Mouse (Mus musculus) limb, embryonic 15.5 days (tissue): ENCODE data around the gene Nfkb1. TPM values are rescaled to one million over a fixed set of nuclear protein-coding genes. Genes with fewer than 3 reads are reported as not detected.

Experiments used
- ATAC-seq: fragments of 200-750 bp; cut with Nextera tagmentation; 2 replicates; pipeline ENCODE4 v1.8.0; 2017; ENCODE audit warnings: low read depth, moderate TSS enrichment; ENCODE audit not compliant: insufficient number of reproducible peaks, low FRiP score, low TSS enrichment
- H3K27ac ChIP-seq: fragments of 300-500 bp; sonication (generic); 2 replicates; pipeline ENCODE4 v1.5.1; 2015; ENCODE audit warnings: moderate library complexity, mild to moderate bottlenecking, inconsistent platforms
- H3K27me3 ChIP-seq: fragments of 300-500 bp; sonication (generic); 2 replicates; pipeline ENCODE4 v1.6.1; 2015; ENCODE audit warnings: inconsistent platforms
- H3K36me3 ChIP-seq: fragments of 300-500 bp; sonication (generic); 2 replicates; pipeline ENCODE4 v1.6.1; 2015; ENCODE audit warnings: inconsistent platforms
- H3K4me1 ChIP-seq: fragments of 300-500 bp; sonication (generic); 2 replicates; pipeline ENCODE4 v1.6.1; 2015; ENCODE audit warnings: inconsistent platforms
- H3K4me2 ChIP-seq: fragments of 300-500 bp; sonication (generic); 2 replicates; pipeline ENCODE4 v1.6.1; 2015; ENCODE audit warnings: mild to moderate bottlenecking, inconsistent platforms
- H3K4me3 ChIP-seq: fragments of 300-500 bp; sonication (generic); 2 replicates; pipeline ENCODE4 v1.5.1; 2015; ENCODE audit warnings: mild to moderate bottlenecking, inconsistent platforms
- H3K9ac ChIP-seq: fragments of 300-500 bp; sonication (generic); 2 replicates; pipeline ENCODE4 v1.6.1; 2015; ENCODE audit warnings: inconsistent platforms
- H3K9me3 ChIP-seq: fragments of 300-500 bp; sonication (generic); 2 replicates; pipeline ENCODE4 v1.6.1; 2016; ENCODE audit warnings: inconsistent platforms
- WGBS: fragments of 180-500 bp; shearing (Covaris S2); methylation state at CpG from one replicate; pipeline ENCODE4 v1.1.7; 2015; 5-methylcytosine and 5-hydroxymethylcytosine counted together
- polyA plus RNA-seq: library from polyadenylated mRNA; unstranded; fragments of >200 nt; fragmentation: Nextera tagmentation; extraction: Ambion mirVana; gene quantifications from 2 replicates; pipeline ENCODE4 v1.2.1, GENCODE M21; 2015

The Nfkb1 gene
- polyA plus RNA-seq, 1 experiment from 2014 or later = 18.8 TPM

GRCm38 (mm10) chr3:135571540-135571939, 119.8 kb downstream of the Nfkb1 start:
- no peak overlapping the region for H3K4me3 ChIP-seq
- H3K4me1 ChIP-seq = no peaks in the 10 kb centered on the region
- H3K4me2 ChIP-seq = no peak overlapping the region
- 60% methylated on average over 13 of the region's 13 CpGs for WGBS
- H3K36me3 ChIP-seq = no peaks in the 10 kb centered on the region
- no peak overlapping the region for H3K27ac ChIP-seq
- no peaks in the 10 kb centered on the region for H3K27me3 ChIP-seq
- H3K9me3 ChIP-seq = no peaks in the 10 kb centered on the region
- no peak overlapping the region for H3K9ac ChIP-seq
- ATAC-seq = no peak

- H3K27me3 ChIP-seq = no peaks in the 10 kb centered on the region
- H3K4me1 ChIP-seq = no peaks in the 10 kb centered on the region
- H3K27ac ChIP-seq = no peak overlapping the region
- H3K36me3 ChIP-seq = no peaks in the 10 kb centered on the region
- no peak for ATAC-seq
- no peak overlapping the region for H3K4me2 ChIP-seq
- H3K9ac ChIP-seq = no peak overlapping the region
- no peak overlapping the region for H3K4me3 ChIP-seq
- no peaks in the 10 kb centered on the region for H3K9me3 ChIP-seq
- WGBS = 63% methylated on average over 5 of the region's 5 CpGs
These were observed 122.7 kb downstream of the Nfkb1 start for GRCm38 (mm10) chr3:135568633-135569032.

GRCm38 (mm10) chr3:135567888-135568287, 123.5 kb downstream of the Nfkb1 start:
- Histone ChIP-seq H3K27me3 (no peaks in the 10 kb centered on the region), H3K4me1 (no peaks in the 10 kb centered on the region), H3K36me3 (no peaks in the 10 kb centered on the region), H3K9ac (no peak overlapping the region), H3K4me3 (no peak overlapping the region), H3K9me3 (no peaks in the 10 kb centered on the region), H3K27ac (no peak overlapping the region), H3K4me2 (no peak overlapping the region)
- WGBS = 69% methylated on average over 6 of the region's 6 CpGs
- no peak for ATAC-seq

- H3K27me3 ChIP-seq = no peaks in the 10 kb centered on the region
- no peaks in the 10 kb centered on the region for H3K9me3 ChIP-seq
- no peak overlapping the region for H3K4me2 ChIP-seq
- H3K9ac ChIP-seq = no peak overlapping the region
- ATAC-seq = no peak
- H3K27ac ChIP-seq = no peak overlapping the region
- H3K4me1 ChIP-seq = no peaks in the 10 kb centered on the region
- 76% methylated on average over 4 of the region's 4 CpGs for WGBS
- no peaks in the 10 kb centered on the region for H3K36me3 ChIP-seq
- no peak overlapping the region for H3K4me3 ChIP-seq
These were observed 126.0 kb downstream of the Nfkb1 start for GRCm38 (mm10) chr3:135565306-135565705.

- no peak overlapping the region for H3K4me3 ChIP-seq
- H3K4me2 ChIP-seq = no peak overlapping the region
- H3K36me3 ChIP-seq = no peaks in the 10 kb centered on the region
- no peaks in the 10 kb centered on the region for H3K27me3 ChIP-seq
- no peak for ATAC-seq
- no peak overlapping the region for H3K9ac ChIP-seq
- WGBS = 76% methylated on average over 9 of the region's 9 CpGs
- H3K4me1 ChIP-seq = no peaks in the 10 kb centered on the region
- no peak overlapping the region for H3K27ac ChIP-seq
- no peaks in the 10 kb centered on the region for H3K9me3 ChIP-seq
These were observed 126.6 kb downstream of the Nfkb1 start for GRCm38 (mm10) chr3:135564706-135565105.

- H3K27me3 ChIP-seq = no peaks in the 10 kb centered on the region
- H3K4me1 ChIP-seq = no peaks in the 10 kb centered on the region
- no peak overlapping the region for H3K9ac ChIP-seq
- no peaks in the 10 kb centered on the region for H3K36me3 ChIP-seq
- 81% methylated on average over 17 of the region's 17 CpGs for WGBS
- no peak for ATAC-seq
- H3K4me3 ChIP-seq = no peak overlapping the region
- no peaks in the 10 kb centered on the region for H3K9me3 ChIP-seq
- H3K27ac ChIP-seq = no peak overlapping the region
- H3K4me2 ChIP-seq = no peak overlapping the region
These were observed 128.1 kb downstream of the Nfkb1 start for GRCm38 (mm10) chr3:135563163-135563689.

GRCm38 (mm10) chr3:135562036-135562435, 129.3 kb downstream of the Nfkb1 start:
- no peak for ATAC-seq
- Histone ChIP-seq H3K4me2 (no peak overlapping the region), H3K27ac (no peak overlapping the region), H3K27me3 (no peaks in the 10 kb centered on the region), H3K9me3 (no peaks in the 10 kb centered on the region), H3K4me1 (no peaks in the 10 kb centered on the region), H3K4me3 (no peak overlapping the region), H3K9ac (no peak overlapping the region), H3K36me3 (no peaks in the 10 kb centered on the region)
- 76% methylated on average over 7 of the region's 7 CpGs for WGBS

- H3K4me1 ChIP-seq = no peaks in the 10 kb centered on the region
- H3K4me3 ChIP-seq = no peak overlapping the region
- WGBS = 84% methylated on average over 12 of the region's 12 CpGs
- no peak overlapping the region for H3K27ac ChIP-seq
- H3K27me3 ChIP-seq = no peaks in the 10 kb centered on the region
- no peak overlapping the region for H3K4me2 ChIP-seq
- H3K9ac ChIP-seq = no peak overlapping the region
- ATAC-seq = no peak
- no peaks in the 10 kb centered on the region for H3K9me3 ChIP-seq
- no peaks in the 10 kb centered on the region for H3K36me3 ChIP-seq
These were observed 134.3 kb downstream of the Nfkb1 start for GRCm38 (mm10) chr3:135556851-135557662.

GRCm38 (mm10) chr3:135556052-135556587, 135.2 kb downstream of the Nfkb1 start:
- WGBS = 63% methylated on average over 7 of the region's 7 CpGs
- Histone ChIP-seq H3K9ac (no peak overlapping the region), H3K4me1 (no peaks in the 10 kb centered on the region)

GRCm38 (mm10) chr3:135555192-135555591, 136.2 kb downstream of the Nfkb1 start:
- H3K9me3 ChIP-seq = no peaks in the 10 kb centered on the region
- no peaks in the 10 kb centered on the region for H3K27me3 ChIP-seq
- no peak overlapping the region for H3K4me2 ChIP-seq
- 74% methylated on average over 6 of the region's 6 CpGs for WGBS
- H3K27ac ChIP-seq = no peak overlapping the region
- no peaks in the 10 kb centered on the region for H3K4me1 ChIP-seq
- no peak overlapping the region for H3K9ac ChIP-seq
- no peak overlapping the region for H3K4me3 ChIP-seq
- no peaks in the 10 kb centered on the region for H3K36me3 ChIP-seq
- no peak for ATAC-seq

More at GRCm38 (mm10) chr3:135556052-135556587, 135.2 kb downstream of the Nfkb1 start:
- Histone ChIP-seq H3K4me3 (no peak overlapping the region), H3K27ac (no peak overlapping the region), H3K9me3 (no peaks in the 10 kb centered on the region), H3K36me3 (no peaks in the 10 kb centered on the region), H3K4me2 (no peak overlapping the region), H3K27me3 (no peaks in the 10 kb centered on the region)
- ATAC-seq = no peak

- Histone ChIP-seq H3K9ac (no peak overlapping the region), H3K27me3 (no peaks in the 10 kb centered on the region), H3K4me1 (no peaks in the 10 kb centered on the region), H3K4me3 (no peak overlapping the region), H3K36me3 (no peaks in the 10 kb centered on the region), H3K4me2 (no peak overlapping the region), H3K27ac (no peak overlapping the region), H3K9me3 (no peaks in the 10 kb centered on the region)
- 64% methylated on average over 5 of the region's 5 CpGs for WGBS
- no peak for ATAC-seq
These were observed 138.5 kb downstream of the Nfkb1 start for GRCm38 (mm10) chr3:135552874-135553273.

GRCm38 (mm10) chr3:135547298-135547697, 144.0 kb downstream of the Nfkb1 start:
- Histone ChIP-seq H3K4me2 (no peak overlapping the region), H3K4me3 (no peak overlapping the region), H3K27ac (no peak overlapping the region), H3K27me3 (no peaks in the 10 kb centered on the region), H3K9me3 (no peaks in the 10 kb centered on the region), H3K36me3 (no peaks in the 10 kb centered on the region), H3K9ac (no peak overlapping the region), H3K4me1 (no peaks in the 10 kb centered on the region)
- 86% methylated on average over 8 of the region's 8 CpGs for WGBS
- ATAC-seq = no peak
